Mouse (Mus musculus) embryonic facial prominence, embryonic 11.5 days (tissue): Measurements from ENCODE around the gene Clcn6. TPM values are rescaled to one million over a fixed set of nuclear protein-coding genes. Genes with fewer than 3 reads are reported as not detected.
A peak's percentile ranks its signal among the peaks of the same experiment; 100 is the strongest.

ENCODE experiments used
- ATAC-seq: fragments of 200-750 bp; cut with Nextera tagmentation; replicated peaks from 2 replicates; pipeline ENCODE4 v1.8.0; 2017; ENCODE audit warnings: low read depth; ENCODE audit not compliant: insufficient number of reproducible peaks, low FRiP score, low TSS enrichment
- DNase-seq: peaks from one replicate; pipeline ENCODE4 v3.0.0-alpha.2; 2015; ENCODE audit warnings: low spot score
- H3K27ac ChIP-seq: fragments of 300-500 bp; sonication (generic); replicated peaks from 2 replicates; pipeline ENCODE4 v1.5.1; 2014; ENCODE audit warnings: mild to moderate bottlenecking, low read depth, low read length, control low read depth
- H3K27me3 ChIP-seq: fragments of 300-500 bp; sonication (generic); 2 replicates; pipeline ENCODE4 v1.6.1; 2014; ENCODE audit warnings: mild to moderate bottlenecking, low read length, moderate library complexity, mixed read lengths; ENCODE audit not compliant: control insufficient read depth, insufficient read depth
- H3K36me3 ChIP-seq: fragments of 300-500 bp; sonication (generic); replicated peaks from 2 replicates; pipeline ENCODE4 v1.6.1; 2014; ENCODE audit warnings: low read depth, mild to moderate bottlenecking, low read length, moderate library complexity, mixed read lengths; ENCODE audit not compliant: control insufficient read depth, insufficient read depth
- H3K4me1 ChIP-seq: fragments of 300-500 bp; sonication (generic); 2 replicates; pipeline ENCODE4 v1.6.1; 2014; ENCODE audit warnings: low read length, mixed read lengths; ENCODE audit not compliant: control insufficient read depth, insufficient read depth
- H3K4me2 ChIP-seq: fragments of 300-500 bp; sonication (generic); 2 replicates; pipeline ENCODE4 v1.6.1; 2014; ENCODE audit warnings: low read depth, mild to moderate bottlenecking, control low read depth, low read length, moderate library complexity
- H3K4me3 ChIP-seq: fragments of 300-500 bp; sonication (generic); 2 replicates; pipeline ENCODE4 v1.5.1; 2014; ENCODE audit warnings: low read depth, low read length, control low read depth
- H3K9ac ChIP-seq: fragments of 300-500 bp; sonication (generic); replicated peaks from 2 replicates; pipeline ENCODE4 v1.6.1; 2014; ENCODE audit warnings: mild to moderate bottlenecking, control low read depth, low read length
- H3K9me3 ChIP-seq: fragments of 300-500 bp; sonication (generic); replicated peaks from 2 replicates; pipeline ENCODE4 v1.6.1; 2016; ENCODE audit warnings: mild to moderate bottlenecking, low read length, inconsistent platforms, mixed read lengths; ENCODE audit not compliant: control insufficient read depth
- WGBS: fragments of 180-500 bp; shearing (Covaris S2); extraction: QIAGEN DNeasy Blood & Tissue Kit; methylation state at CpG from one replicate; pipeline ENCODE4 v1.1.7; 2014; 5-methylcytosine and 5-hydroxymethylcytosine counted together
- polyA plus RNA-seq: library from polyadenylated mRNA; unstranded; fragments of >200 nt; fragmentation: Nextera tagmentation; extraction: Ambion mirVana; gene quantifications from 2 replicates; pipeline ENCODE4 v1.2.1, GENCODE M21; 2014

The Clcn6 gene
- polyA plus RNA-seq, 1 experiment from 2014 or later: 8.9 TPM

- Histone ChIP-seq H3K36me3 (peaks cover 14% of the 10 kb centered on the region), H3K9ac (no peak overlapping the region), H3K9me3 (no peaks in the 10 kb centered on the region), H3K27ac (no peak overlapping the region), H3K4me3 (no peak overlapping the region), H3K27me3 (no peaks in the 10 kb centered on the region), H3K4me2 (no peak overlapping the region), H3K4me1 (no peaks in the 10 kb centered on the region)
- no peak for ATAC-seq
- no peak for DNase-seq
- 82% methylated on average over 7 of the region's 7 CpGs for WGBS
These were observed 34.3 kb downstream of the Clcn6 start for GRCm38 (mm10) chr4:148004361-148004760.

DNA sequence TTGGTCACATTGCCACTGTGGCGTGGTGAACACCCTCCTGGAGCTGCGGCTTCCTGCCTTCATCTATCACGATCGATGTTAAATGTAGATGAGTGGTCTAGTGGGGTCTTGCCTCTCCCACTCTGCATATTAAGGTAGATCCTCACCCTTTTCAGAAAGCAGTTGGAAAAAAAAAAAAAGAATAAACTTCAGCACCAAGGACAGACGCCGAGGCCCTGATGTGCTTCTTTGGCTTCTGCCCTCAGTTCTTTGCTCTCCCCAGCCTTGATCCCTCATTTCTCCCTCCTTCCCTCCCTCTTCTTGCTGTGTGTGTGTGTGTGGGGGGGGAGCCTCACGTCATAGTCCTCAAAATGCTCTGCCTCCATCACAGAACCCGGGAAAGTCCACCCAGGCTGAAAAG, 36.8 kb downstream of the Clcn6 start:
- no peaks in the 10 kb centered on the region for H3K27me3 ChIP-seq
- ATAC-seq: no peak
- no peak overlapping the region for H3K27ac ChIP-seq
- H3K4me1 ChIP-seq: no peaks in the 10 kb centered on the region
- H3K4me2 ChIP-seq: no peak overlapping the region
- WGBS: 51% methylated on average over 8 of the region's 8 CpGs
- H3K4me3 ChIP-seq: no peak overlapping the region
- H3K9me3 ChIP-seq: no peaks in the 10 kb centered on the region
- no peak overlapping the region for H3K9ac ChIP-seq
- peak; percentile 41 for DNase-seq
- peaks cover 5% of the 10 kb centered on the region; the same call in 1 of the 2 replicates for H3K36me3 ChIP-seq

DNA sequence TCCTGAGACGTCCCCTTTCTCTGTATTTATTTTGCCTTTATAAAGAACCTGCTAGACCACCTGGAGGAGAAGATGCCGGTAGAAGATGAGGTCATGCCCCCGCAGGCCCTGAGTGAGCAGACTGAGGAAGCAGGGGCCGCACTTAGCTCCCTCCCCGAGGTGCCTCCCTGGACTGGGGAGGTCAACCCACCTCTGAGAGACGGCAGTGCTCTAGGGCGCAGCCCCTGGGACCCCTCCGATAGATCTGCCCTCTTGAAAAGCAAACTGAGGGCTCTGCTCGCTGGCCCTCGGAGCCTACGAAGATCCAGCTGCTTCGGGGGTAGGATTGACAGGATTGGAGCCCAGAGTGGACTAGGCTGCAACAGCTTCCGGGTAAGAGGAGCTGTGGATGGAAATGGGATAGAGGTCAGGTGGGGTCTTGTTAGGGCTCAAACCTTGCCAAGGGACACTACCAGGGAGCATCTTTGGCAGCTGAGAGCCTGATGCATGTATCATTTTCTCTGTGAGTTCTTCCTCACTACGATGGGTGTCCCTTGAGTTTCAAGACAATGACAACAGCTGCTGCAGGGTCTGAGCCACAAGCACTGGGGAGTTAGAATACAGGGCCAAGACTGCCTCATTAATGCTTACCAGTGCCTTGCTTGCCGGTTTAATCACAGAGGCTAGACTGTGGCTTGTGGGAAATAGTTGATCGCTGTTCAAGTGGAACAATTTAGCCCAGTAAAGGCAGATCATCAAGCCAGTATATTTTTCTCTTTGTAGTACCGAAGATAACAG, 37.4 kb downstream of the Clcn6 start:
- ATAC-seq (no peak), DNase-seq (no peak)
- no peaks in the 10 kb centered on the region for H3K9me3 ChIP-seq
- no peaks in the 10 kb centered on the region for H3K27me3 ChIP-seq
- no peaks in the 10 kb centered on the region for H3K4me1 ChIP-seq
- no peak overlapping the region for H3K9ac ChIP-seq
- WGBS: 80% methylated on average over 17 of the region's 17 CpGs
- no peak overlapping the region for H3K4me3 ChIP-seq
- H3K4me2 ChIP-seq: no peak overlapping the region
- no peaks in the 10 kb centered on the region for H3K36me3 ChIP-seq
- no peak overlapping the region for H3K27ac ChIP-seq

GRCm38 (mm10) chr4:148000202-148000772, 38.3 kb downstream of the Clcn6 start, which contains the start of gene Nppa:
TSS of gene Nppa (plus strand) at chr4:148000722.
- 57% methylated on average over 12 of the region's 12 CpGs for WGBS
- Histone ChIP-seq H3K4me1 (no peaks in the 10 kb centered on the region), H3K9ac (no peak within 1 kb of the TSS), H3K9me3 (no peaks in the 10 kb centered on the region), H3K4me2 (no peak within 1 kb of the TSS), H3K27me3 (no peaks in the 10 kb centered on the region), H3K36me3 (no peaks in the 10 kb centered on the region), H3K4me3 (no peak within 1 kb of the TSS), H3K27ac (no peak within 1 kb of the TSS)
- no peak for ATAC-seq
- DNase-seq: no peak

DNA sequence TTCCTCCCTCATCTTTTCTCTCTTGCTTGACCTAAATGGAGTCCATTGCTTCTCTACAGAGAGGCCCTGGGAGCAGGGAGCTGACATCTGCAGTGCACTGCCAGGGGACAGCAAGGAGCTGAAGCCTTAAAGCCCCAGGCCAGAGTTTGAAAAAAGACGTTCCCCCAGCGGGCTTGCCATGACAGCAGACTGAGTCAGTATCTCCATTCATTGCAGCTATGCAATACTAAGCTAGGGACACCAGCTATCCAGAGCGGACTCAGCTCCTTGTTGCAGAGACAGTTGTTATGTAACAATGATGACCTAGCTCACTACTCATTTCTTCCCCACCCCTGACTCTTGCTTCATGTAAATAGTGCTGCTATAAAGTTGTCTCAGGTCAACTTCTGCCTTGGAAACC, 43.3 kb downstream of the Clcn6 start:
- no peak for ATAC-seq
- no peak overlapping the region for H3K4me3 ChIP-seq
- no peaks in the 10 kb centered on the region for H3K9me3 ChIP-seq
- H3K4me2 ChIP-seq: no peak overlapping the region
- no peak overlapping the region for H3K27ac ChIP-seq
- no peak for DNase-seq
- H3K9ac ChIP-seq: no peak overlapping the region
- H3K27me3 ChIP-seq: no peaks in the 10 kb centered on the region
- WGBS: 71% methylated on average over 3 of the region's 3 CpGs
- no peaks in the 10 kb centered on the region for H3K4me1 ChIP-seq
- H3K36me3 ChIP-seq: no peaks in the 10 kb centered on the region

GRCm38 (mm10) chr4:147993571-147994095, 45.0 kb downstream of the Clcn6 start:
- Histone ChIP-seq H3K9me3 (no peaks in the 10 kb centered on the region), H3K4me3 (no peak overlapping the region), H3K36me3 (no peaks in the 10 kb centered on the region), H3K4me1 (no peaks in the 10 kb centered on the region), H3K4me2 (no peak overlapping the region), H3K9ac (no peak overlapping the region), H3K27me3 (no peaks in the 10 kb centered on the region), H3K27ac (no peak overlapping the region)
- 65% methylated on average over 7 of the region's 7 CpGs for WGBS
- DNase-seq (no peak), ATAC-seq (no peak)

DNA sequence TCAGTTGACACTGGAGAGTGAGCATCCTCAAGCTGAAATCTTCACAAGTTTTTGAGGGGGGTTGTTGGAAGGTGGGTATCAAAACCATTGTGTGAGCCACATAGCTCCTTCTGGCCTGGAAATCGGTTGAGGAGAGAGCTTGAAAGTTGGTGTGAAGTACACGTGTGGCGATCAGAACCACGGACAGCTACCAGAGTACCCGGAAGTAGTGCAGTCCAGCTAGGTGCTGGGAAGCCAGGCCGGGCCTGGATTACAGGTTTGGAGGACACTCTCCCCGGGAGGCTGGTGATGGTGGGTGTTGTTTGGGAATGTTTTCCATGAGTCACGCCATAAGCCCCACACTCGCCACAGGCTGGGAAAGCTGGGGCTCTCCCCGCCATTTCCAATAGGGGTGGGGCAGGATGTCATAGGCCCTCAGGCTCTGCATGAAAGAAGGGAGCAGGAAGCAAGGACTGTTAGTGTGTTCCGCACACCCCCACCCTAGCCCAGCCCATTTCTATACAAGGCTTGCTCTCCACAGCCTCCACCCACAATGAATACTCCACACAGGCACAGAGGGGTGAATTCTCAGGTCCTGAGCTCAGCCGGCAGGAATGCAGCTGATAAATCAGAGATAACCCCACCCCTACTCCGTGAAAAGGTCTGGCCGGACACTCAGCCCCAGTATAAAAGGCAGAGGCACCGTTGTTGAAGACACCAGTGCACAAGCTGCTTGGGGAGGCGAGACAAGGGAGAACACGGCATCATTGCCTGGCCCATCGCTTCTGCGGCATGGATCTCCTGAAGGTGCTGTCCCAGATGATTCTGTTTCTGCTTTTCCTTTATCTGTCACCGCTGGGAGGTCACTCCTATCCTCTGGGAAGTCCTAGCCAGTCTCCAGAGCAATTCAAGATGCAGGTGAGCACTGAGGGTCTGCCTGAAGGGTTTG, 53.2 kb downstream of the Clcn6 start, which contains the start of gene Nppb:
TSS of gene Nppb (plus strand) at position 584 of the 928 bp plus-strand sequence.
- Histone ChIP-seq H3K4me1 (no peaks in the 10 kb centered on the region), H3K27ac (no peak within 1 kb of the TSS), H3K4me3 (no peak within 1 kb of the TSS), H3K27me3 (no peaks in the 10 kb centered on the region), H3K36me3 (no peaks in the 10 kb centered on the region), H3K4me2 (no peak within 1 kb of the TSS; the same call in 1 of the 2 replicates), H3K9me3 (no peaks in the 10 kb centered on the region), H3K9ac (no peak within 1 kb of the TSS)
- WGBS: 27% methylated on average over 20 of the region's 20 CpGs
- DNase-seq (peak; percentile 76), ATAC-seq (peak; percentile 54; the same call in 1 of the 2 replicates)
